ENCODE assay signal across 8 mouse cellular contexts in genomic region chr6:28980219-28980618, GRCm38 (mm10).
A peak's percentile ranks its signal among the peaks of the same experiment; 100 is the strongest.
DNase-seq lines count a peak whose midpoint lies in the region; ATAC-seq and TF ChIP-seq lines count a peak whose summit lies in the region.

No protein-coding gene starts in this region.

- no peak for TF ChIP-seq POLR2A in lung, adult 2 months (IDR thresholded peaks at IDR 0.05; ENCODE audit: borderline replicate concordance, extremely low read depth, low read depth, low read length)

- peak overlapping the region; percentile 87; the same call in 1 of the 2 replicates for H3K27ac ChIP-seq in layer of hippocampus, adult 2 months
- H3K27ac ChIP-seq in hindbrain, postnatal 0 days: peak overlapping the region; percentile 61; the same call in 1 of the 2 replicates
- peak overlapping the region; percentile 74; the same call in 1 of the 2 replicates for H3K27ac ChIP-seq in midbrain, embryonic 16.5 days (ENCODE audit: low read length)

- intact Hi-C loops in left cerebral cortex, postnatal 10 days (cut with DNase I): no loop called here

- H3K36me3 ChIP-seq in hindbrain, postnatal 0 days (ENCODE audit: insufficient read depth, low read length): no peaks in the 10 kb centered on the region
- no peaks in the 10 kb centered on the region for H3K36me3 ChIP-seq in midbrain, embryonic 16.5 days (ENCODE audit: control insufficient read depth, insufficient read depth, low read length)

- WGBS in hindbrain, postnatal 0 days: 3% methylated on average over 14 of the region's 14 CpGs
- WGBS in midbrain, embryonic 16.5 days: 1% methylated on average over 13 of the region's 14 CpGs
- WGBS in lung, adult 2 months: 12% methylated on average over 14 of the region's 14 CpGs

- H3K4me3 ChIP-seq in layer of hippocampus, adult 2 months: peak overlapping the region; percentile 68
- H3K4me3 ChIP-seq in hindbrain, postnatal 0 days (ENCODE audit: low read length): peak overlapping the region; percentile 45
- H3K4me3 ChIP-seq in midbrain, embryonic 16.5 days (ENCODE audit: low read depth, low read length): peak overlapping the region; percentile 56
- H3K4me3 ChIP-seq in lung, adult 2 months (replicated peaks; ENCODE audit: extremely low read depth, low read depth, low read length): no peak overlapping the region

- H3K9me3 ChIP-seq in hindbrain, postnatal 0 days (ENCODE audit: low read length): no peaks in the 10 kb centered on the region
- no peaks in the 10 kb centered on the region for H3K9me3 ChIP-seq in midbrain, embryonic 16.5 days (replicated peaks; ENCODE audit: control insufficient read depth, low read length, poor library complexity, severe bottlenecking)

- DNase-seq in layer of hippocampus, adult 2 months (ENCODE audit: low spot score in 2 of 2): no peak
- DNase-seq in layer of hippocampus, postnatal 25 days (ENCODE audit: extremely low spot score in 1 of 2, low spot score in 1 of 2): no peak
- peak; percentile 69 to 78 for DNase-seq in cerebellum, postnatal 10 days
- peak; percentile 71 for DNase-seq in hindbrain, postnatal 0 days (ENCODE audit: low spot score)
- no peak for DNase-seq in layer of hippocampus, postnatal 36 days
- no peak for DNase-seq in left cerebral cortex, postnatal 10 days (ENCODE audit: extremely low spot score in 1 of 2, low spot score in 2 of 2)
- no peak for DNase-seq in lung, adult 2 months

- H3K4me1 ChIP-seq in hindbrain, postnatal 0 days (ENCODE audit: insufficient read depth, low read length): no peaks in the 10 kb centered on the region
- peaks cover 13% of the 10 kb centered on the region for H3K4me1 ChIP-seq in midbrain, embryonic 16.5 days (ENCODE audit: control insufficient read depth, insufficient read depth, low read length)
- no peaks in the 10 kb centered on the region for H3K4me1 ChIP-seq in lung, adult 2 months (ENCODE audit: control insufficient read depth, insufficient read depth, low read length)

- H3K27me3 ChIP-seq in hindbrain, postnatal 0 days (ENCODE audit: insufficient read depth, low read length): no peaks in the 10 kb centered on the region
- peaks cover 2% of the 10 kb centered on the region; the same call in 1 of the 2 replicates for H3K27me3 ChIP-seq in midbrain, embryonic 16.5 days (ENCODE audit: control insufficient read depth, insufficient read depth, low read depth, low read length)

- ATAC-seq in hindbrain, postnatal 0 days: peak; percentile 25; the same call in 1 of the 2 replicates
- peak; percentile 47 for ATAC-seq in midbrain, embryonic 16.5 days

- peak overlapping the region; percentile 73 for H3K4me2 ChIP-seq in hindbrain, postnatal 0 days (ENCODE audit: low read depth, low read length)
- H3K4me2 ChIP-seq in midbrain, embryonic 16.5 days (ENCODE audit: low read length): peak overlapping the region; percentile 99

- TF ChIP-seq CTCF in layer of hippocampus, adult 2 months (conservative IDR thresholded peaks at IDR 0.05): no peak
- TF ChIP-seq CTCF in hindbrain, postnatal 0 days (IDR thresholded peaks at IDR 0.05; ENCODE audit: low read depth): no peak
- no peak for TF ChIP-seq CTCF in lung, adult 2 months (IDR thresholded peaks at IDR 0.05; ENCODE audit: insufficient read depth, low read length)

- peak overlapping the region; percentile 54; the same call in 1 of the 2 replicates for H3K9ac ChIP-seq in hindbrain, postnatal 0 days (replicated peaks; ENCODE audit: low read length)
- peak overlapping the region; percentile 83 for H3K9ac ChIP-seq in midbrain, embryonic 16.5 days (ENCODE audit: low read depth, low read length)

Comparison
In these comparisons a context has a peak if more than half of its experiments do, and no peak if none do; other contexts are left out.
1. DNase-seq: peak in cerebellum, postnatal 10 days (2 of 2) and hindbrain, postnatal 0 days (single experiment); none in layer of hippocampus, adult 2 months (0 of 2), layer of hippocampus, postnatal 25 days (0 of 2), layer of hippocampus, postnatal 36 days (0 of 2), left cerebral cortex, postnatal 10 days (0 of 2) and lung, adult 2 months (single experiment).
2. Peak in every context shown above with its lines, with median percentiles within 50 percentile points of each other: H3K27ac ChIP-seq.